Mouse (Mus musculus) naive thymus-derived CD4-positive, alpha-beta T cell, adult 5 months (primary cell): ENCODE measurements around the gene Olfr1369-ps1. TPM values are rescaled to one million over a fixed set of nuclear protein-coding genes. Genes with fewer than 3 reads are reported as not detected.

ENCODE experiments used
- polyA plus RNA-seq: library from polyadenylated mRNA; unstranded; fragments of 100-300 nt; shearing (Covaris generic); gene quantifications from one replicate; pipeline ENCODE4 v1.2.1, GENCODE M21; 2017

Gene Olfr1369-ps1
- polyA plus RNA-seq, result not detected

DNA sequence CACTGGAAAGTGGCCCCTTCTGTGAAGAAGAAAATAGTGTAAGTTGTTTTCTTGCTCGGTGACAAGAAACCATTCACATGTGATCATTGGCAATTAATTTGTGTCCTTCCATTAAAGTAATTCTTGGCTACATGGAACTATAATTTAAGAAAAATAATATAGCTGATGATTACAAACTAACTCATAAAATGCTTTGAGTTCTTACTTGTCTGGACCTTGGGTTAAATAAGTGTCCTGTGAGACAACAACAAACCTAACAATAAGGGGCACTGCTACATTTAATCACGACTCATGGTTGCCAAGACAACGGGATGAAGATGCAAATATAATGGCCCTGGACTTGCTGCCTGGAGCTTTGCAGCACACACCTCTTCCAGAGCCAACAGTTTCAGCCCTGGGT lies at the start of gene Olfr1369-ps1:
TSS of gene Olfr1369-ps1 (plus strand) at position 301 of the 400 bp plus-strand sequence.

DNA sequence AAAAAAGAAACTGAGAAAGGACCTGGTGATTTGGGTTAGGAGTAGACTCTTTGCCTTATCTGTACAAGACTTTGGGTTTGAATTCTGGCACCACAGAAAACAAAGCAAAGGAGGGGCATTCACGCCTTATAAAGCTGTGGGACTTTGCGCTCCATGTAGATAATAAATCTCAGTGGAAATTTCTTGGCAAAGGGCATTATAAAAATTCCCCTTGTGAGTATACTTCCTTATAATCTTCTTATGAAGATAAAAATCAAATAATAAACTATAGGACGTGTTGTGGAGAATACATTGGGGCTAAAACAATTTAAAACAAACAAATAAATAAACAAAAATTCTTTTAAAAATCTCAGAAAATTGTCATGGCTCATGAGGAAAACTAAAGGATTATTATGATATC lies 36.4 kb upstream of the Olfr1369-ps1 start, which contains the start of gene Olfr1370:
TSS of gene Olfr1370 (minus strand) at position 101 of the 400 bp plus-strand sequence.

DNA sequence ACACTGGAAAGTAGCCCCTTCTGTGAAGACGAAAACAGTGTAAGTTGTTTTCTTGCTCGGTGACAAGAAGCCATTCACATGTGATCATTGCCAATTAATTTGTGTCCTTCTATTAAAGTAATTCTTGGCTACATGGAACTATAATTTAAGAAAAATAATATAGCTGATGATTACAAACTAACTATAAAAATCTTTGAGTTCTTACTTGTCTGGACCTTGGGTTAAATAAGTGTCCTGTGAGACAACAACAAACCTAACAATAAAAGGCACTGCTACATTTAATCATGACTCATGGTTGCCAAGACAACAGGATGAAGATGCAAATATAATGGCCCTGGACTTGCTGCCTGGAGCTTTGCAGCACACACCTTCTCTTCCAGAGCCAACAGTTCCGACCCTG lies 18.1 kb downstream of the Olfr1369-ps1 start, which contains the start of gene Olfr263:
TSS of gene Olfr263 (plus strand) at position 301 of the 400 bp plus-strand sequence.

DNA sequence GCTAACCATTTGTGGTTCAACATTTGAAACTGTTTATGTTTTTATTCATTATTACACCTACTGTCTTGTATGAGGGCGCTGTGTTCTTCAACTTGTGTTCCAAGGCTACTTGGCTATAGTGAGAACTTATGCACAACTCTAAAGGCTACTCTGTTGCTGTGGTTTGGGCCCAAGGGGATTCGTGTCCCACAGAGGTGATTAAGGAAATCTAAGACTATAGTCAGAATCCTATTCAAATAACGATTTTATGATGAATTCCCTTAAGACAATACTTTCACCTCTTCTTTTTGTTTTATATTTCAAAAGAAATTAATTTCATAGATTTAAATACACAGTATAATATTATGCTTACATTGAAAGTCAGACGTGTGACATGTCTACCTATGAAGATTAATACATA lies 34.5 kb downstream of the Olfr1369-ps1 start, which contains the start of gene Olfr1368:
TSS of gene Olfr1368 (minus strand) at position 101 of the 400 bp plus-strand sequence.

Other genes starting within 250 kb of the Olfr1369-ps1 start
- not detected for gene Olfr1370, start 36.5 kb upstream of the Olfr1369-ps1 start, polyA plus RNA-seq
- gene Olfr263, start 18.2 kb downstream of the Olfr1369-ps1 start, polyA plus RNA-seq, result not detected
- gene Olfr1368, start 34.4 kb downstream of the Olfr1369-ps1 start, polyA plus RNA-seq, result not detected
- gene Trim27, start 68.0 kb downstream of the Olfr1369-ps1 start, polyA plus RNA-seq, result 142 TPM
- 0.21 TPM for gene Gpx5, start 181.2 kb downstream of the Olfr1369-ps1 start, polyA plus RNA-seq
- not detected for gene Gpx6, start 200.6 kb downstream of the Olfr1369-ps1 start, polyA plus RNA-seq
- not detected for gene Olfr1367, start 235.4 kb downstream of the Olfr1369-ps1 start, polyA plus RNA-seq